Mouse (Mus musculus): ENCODE data around the gene Mpzl1.

- no peak for TF ChIP-seq CTCF (IDR thresholded peaks at IDR 0.05; ENCODE audit: low read depth)
- TF ChIP-seq EP300 (IDR thresholded peaks at IDR 0.05; ENCODE audit: low read depth), result no peak
Observed at GRCm38 (mm10) chr1:165603218-165603617, 31.1 kb downstream of the Mpzl1 start.
